Mouse (Mus musculus): ENCODE results near the gene Platr17. TPM values are rescaled to one million over a fixed set of nuclear protein-coding genes. Genes with fewer than 3 reads are reported as not detected.
"Not testable (repeated sequence)": the region's sequence is repeated elsewhere in the genome, so short reads cannot be mapped to it uniquely, and the experiment has no call there.

The Platr17 gene
- polyA plus RNA-seq, 1 experiment = 1.3 TPM

DNA sequence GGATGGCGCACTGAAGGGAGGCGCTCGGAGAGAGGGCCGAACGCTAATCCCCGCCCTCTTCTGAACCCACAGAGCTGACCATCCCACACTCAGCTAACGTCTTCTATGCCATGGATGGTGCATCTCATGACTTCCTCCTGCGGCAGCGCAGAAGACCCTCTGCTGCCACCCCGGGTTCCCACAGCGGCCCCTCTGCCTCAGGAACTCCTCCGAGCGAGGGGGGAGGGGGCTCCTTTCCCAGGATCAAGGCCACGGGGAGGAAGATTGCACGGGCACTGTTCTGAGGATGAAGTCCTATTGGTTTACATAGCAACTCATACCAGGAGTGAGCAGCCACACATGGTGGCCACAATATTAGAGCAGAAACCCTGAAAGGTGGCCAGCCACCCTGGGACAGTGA lies 32.1 kb downstream of the Platr17 start:
- DNase-seq (ENCODE audit: extremely low spot score in 1 of 2, low spot score in 1 of 2) = no peak

DNA sequence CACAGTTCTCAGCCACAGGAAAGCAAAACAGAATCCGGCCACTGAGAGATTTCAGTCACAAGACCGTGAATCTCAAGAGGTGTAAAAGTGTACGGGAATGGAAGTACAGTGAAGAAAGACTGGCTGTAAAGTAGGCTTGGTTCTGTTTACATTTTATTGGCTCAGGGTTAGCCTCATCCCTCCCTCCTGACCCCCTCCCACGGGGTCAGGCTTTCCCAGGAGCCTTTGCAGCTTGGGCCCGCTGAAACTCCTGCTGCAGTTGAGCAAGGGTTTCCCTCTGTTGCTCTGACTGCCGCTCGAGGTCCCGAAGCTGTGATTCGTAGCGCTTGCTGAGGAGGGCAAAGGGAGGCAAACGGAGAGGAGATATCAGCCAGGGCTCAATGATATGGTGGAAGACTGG lies 33.8 kb downstream of the Platr17 start:
- DNase-seq (ENCODE audit: extremely low spot score in 1 of 2, low spot score in 1 of 2) = no peak

DNA sequence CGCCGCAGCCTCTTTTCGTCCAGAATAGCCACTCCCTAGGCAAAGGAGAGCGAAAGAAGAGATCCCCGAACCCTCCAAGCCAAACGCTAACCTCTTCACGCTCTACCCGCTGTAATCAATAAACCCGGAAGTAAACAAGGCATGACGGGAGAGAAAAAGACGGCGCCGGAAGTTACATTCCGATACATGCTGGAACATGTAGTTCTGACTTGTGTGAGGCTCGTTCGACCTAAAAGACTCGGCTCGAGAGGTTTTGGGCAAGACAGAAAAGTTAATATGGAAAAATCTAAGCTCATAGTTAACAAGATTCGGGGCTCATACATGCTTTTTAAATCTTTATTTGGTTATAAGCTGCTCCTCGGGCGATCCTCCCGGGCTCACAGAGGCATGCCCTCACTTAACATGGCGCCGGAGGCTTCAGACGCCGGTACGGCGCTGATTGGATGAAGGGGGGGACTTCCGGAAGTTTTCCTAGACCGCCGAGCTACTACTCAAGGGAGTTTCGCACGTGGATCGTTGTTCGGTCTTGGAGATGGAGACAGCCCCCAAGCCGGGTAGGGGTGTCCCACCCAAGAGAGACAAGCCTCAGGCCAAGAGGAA lies 35.4 kb downstream of the Platr17 start, which contains the start of the genes Pfdn6 and Wdr46:
TSS of gene Pfdn6 (minus strand) at position 138 of the 600 bp plus-strand sequence.
TSS of gene Wdr46 (plus strand) at position 455 of the 600 bp plus-strand sequence.
- peak; percentile 83 to 95 for DNase-seq (ENCODE audit: extremely low spot score in 1 of 2, low spot score in 1 of 2)

DNA sequence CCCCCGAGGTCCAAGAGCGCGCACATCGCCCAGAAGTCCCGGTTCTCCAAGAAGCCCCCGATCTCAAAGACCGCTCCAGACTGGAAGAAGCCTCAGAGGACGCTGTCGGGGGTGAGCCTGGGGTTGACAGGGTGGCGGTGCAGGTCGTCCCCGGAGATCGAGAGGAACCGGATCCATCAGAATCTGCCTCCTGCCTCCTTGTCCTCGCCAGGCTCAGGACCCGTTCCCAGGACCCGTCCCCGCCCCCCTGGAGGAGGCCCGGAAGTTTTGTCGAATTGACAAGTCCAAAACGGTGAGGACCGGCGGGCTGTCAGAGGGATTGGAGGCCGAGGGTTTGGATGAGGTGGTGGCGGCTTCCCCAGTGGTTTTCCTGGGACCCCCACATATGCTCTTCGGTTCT lies 36.0 kb downstream of the Platr17 start:
- DNase-seq (ENCODE audit: extremely low spot score in 1 of 2, low spot score in 1 of 2) = no peak

GRCm38 (mm10) chr17:33941381-33941780 lies 36.4 kb downstream of the Platr17 start:
- no peak for DNase-seq (ENCODE audit: extremely low spot score in 1 of 2, low spot score in 1 of 2)

DNA sequence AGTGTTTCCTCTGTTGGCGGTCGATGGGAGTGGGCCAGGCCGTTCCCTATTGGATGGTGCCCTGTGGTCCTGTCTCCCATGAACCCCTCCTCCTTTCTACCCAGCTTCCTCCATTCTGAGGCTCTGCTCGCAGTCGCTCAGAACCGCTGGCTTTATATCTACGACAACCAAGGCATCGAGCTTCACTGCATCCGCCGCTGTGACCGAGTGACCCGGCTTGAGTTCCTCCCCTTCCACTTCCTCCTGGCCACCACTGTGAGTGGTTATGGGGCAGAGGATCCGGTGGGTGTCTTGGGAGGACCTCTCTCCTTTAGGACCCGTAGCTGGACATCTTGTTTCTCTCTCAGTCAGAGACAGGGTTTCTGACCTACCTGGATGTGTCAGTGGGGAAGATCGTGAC lies 38.5 kb downstream of the Platr17 start:
- DNase-seq (ENCODE audit: extremely low spot score in 1 of 2, low spot score in 1 of 2) = no peak

DNA sequence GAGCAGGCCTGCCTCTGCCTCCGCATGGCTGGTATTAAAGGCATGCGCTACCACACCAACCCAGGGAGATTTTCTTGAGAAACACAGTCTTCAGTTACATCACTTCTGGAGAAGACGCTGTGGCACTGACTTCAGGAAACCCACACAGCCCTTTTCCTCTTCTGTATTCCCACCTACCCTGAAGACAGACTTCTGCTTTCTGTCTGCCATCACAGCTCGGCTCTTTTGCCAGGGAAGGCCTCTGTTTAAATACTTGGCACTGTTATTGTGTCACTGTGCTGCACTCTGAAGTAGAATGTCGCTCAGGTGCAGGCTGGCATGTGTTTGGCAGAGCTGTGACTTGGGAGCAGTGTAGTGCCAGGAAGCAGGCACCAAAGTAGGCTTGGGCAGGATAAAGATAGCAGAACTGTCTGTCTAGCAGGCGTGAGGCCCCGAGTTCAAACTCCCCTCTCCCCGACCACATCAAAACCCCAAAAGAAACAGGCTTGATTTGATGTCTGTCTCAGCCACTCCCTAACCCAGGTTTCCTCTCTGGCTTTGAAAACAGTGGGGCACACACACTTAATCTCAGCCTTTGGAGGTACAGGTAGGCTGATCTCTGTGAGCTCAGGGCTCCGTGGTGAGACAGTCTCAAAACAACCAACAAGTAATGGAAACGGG lies 42.6 kb downstream of the Platr17 start:
- DNase-seq (ENCODE audit: extremely low spot score in 1 of 2, low spot score in 1 of 2) = peak in 1 of 2 experiments; percentile 31

- no peak for DNase-seq (ENCODE audit: extremely low spot score in 1 of 2, low spot score in 1 of 2)
Observed at GRCm38 (mm10) chr17:33948090-33948904, 43.4 kb downstream of the Platr17 start.

GRCm38 (mm10) chr17:33948905-33949537 lies 44.1 kb downstream of the Platr17 start:
- DNase-seq (ENCODE audit: extremely low spot score in 1 of 2, low spot score in 1 of 2) = no peak

DNA sequence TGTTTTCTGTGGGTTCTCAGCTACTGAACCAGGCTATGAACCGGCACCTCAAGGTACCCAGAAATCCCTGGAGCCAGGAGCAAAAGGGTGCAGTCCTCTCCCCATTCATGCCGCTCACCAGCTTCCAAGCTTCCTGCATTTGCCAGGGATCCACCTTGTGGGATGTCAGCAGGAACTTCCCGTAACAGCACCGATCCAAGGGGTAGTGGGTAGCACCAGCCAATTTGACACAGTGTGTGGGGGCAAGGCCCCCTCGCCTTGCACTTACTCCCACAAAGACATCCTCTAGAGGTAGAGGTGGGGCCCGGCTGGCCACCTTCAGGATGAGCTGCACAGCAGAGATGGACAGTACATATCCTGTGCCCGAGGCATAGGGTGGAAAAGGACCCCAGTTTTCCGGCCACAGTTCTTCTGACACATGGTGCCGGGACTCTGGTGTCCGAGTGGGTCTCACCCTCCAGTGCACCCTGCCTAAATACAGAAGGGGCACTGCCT lies 45.2 kb downstream of the Platr17 start:
- no peak for DNase-seq (ENCODE audit: extremely low spot score in 1 of 2, low spot score in 1 of 2)

DNA sequence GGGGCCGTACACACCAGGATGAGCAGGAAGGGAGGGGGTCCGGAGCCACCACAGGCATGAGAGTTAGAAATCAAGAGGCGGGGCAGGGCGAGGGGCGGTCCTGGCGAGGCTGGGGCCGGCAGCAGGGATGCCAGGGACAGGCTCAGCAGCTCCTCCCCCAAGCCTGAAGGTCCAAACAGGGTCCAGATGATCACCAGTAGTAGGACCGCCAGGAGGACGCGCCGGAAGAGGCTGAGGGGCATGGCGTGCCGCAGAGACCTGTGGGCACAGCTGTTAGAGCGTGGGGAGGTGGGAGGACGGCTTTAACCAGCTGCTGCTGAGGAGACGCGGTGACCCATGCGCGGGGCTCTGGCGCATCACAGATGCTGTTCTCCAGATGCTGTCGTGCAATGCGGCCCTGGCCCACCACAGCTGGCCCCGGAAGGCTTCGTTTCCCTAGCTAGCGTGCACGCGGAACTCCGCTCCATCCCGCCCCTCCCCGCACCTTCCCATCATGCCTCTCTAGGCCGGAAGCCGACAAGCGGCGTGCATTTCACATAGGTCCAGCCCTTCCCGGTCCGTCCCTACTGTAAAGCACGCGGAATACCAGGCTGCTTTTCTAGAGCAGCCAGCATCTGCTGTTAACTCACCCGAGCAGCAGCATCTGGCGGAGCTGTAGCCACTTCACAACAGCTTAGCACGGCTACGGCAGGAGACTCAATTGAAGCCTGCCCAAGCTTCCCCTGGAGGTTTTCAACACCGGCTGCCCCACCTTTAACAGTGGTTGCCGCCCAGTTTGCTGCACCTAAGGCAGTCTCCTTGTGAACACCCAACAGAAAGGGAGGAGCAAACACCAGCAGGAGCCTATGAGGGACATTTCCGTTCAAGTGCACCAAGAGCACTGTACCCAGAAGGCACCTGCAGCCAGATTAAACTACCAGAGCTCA lies 46.3 kb downstream of the Platr17 start, which contains the start of gene B3galt4:
TSS of gene B3galt4 (minus strand) at position 468 of the 926 bp plus-strand sequence.
- DNase-seq (ENCODE audit: extremely low spot score in 1 of 2, low spot score in 1 of 2) = peak in 1 of 2 experiments; percentile 82

- not testable (repeated sequence) for DNase-seq (ENCODE audit: extremely low spot score in 1 of 2, low spot score in 1 of 2)
Observed at GRCm38 (mm10) chr17:33952015-33952414, 47.1 kb downstream of the Platr17 start.

DNA sequence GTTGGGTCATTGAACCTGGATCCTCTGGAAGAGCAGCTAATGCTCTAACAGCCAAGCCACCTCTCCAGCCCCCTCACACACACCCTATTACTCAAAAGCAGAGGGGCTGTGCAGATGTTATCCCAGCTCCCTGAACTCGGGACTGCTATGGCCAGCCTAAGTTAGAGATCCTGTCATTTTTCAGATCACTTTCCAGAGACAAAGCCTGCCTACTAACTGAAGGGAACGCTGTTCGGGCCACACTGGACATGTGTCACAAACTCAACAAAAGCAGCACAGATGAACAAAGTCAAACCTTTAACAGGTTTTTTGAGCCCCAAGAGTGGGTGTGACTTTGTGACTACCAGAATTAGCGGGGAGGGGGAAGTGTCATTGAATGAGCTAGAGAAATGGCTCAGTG lies 47.9 kb downstream of the Platr17 start:
- DNase-seq (ENCODE audit: extremely low spot score in 1 of 2, low spot score in 1 of 2) = no peak

- no peak for DNase-seq (ENCODE audit: extremely low spot score in 1 of 2, low spot score in 1 of 2)
Observed at GRCm38 (mm10) chr17:33953310-33953709, 48.4 kb downstream of the Platr17 start.

GRCm38 (mm10) chr17:33953961-33954565 lies 49.1 kb downstream of the Platr17 start:
- DNase-seq (ENCODE audit: extremely low spot score in 1 of 2, low spot score in 1 of 2) = no peak

GRCm38 (mm10) chr17:33954646-33955554 lies 50.0 kb downstream of the Platr17 start:
- DNase-seq (ENCODE audit: extremely low spot score in 1 of 2, low spot score in 1 of 2) = peak in 1 of 2 experiments; percentile 37

- peak; percentile 94 to 99 for DNase-seq (ENCODE audit: extremely low spot score in 1 of 2, low spot score in 1 of 2)
Observed at GRCm38 (mm10) chr17:33955555-33956214, 50.8 kb downstream of the Platr17 start, which contains the start of the genes Vps52 and Rps18. Vps52 (plus strand) TSS chr17:33955812. Rps18 (minus strand) TSS chr17:33956001.
